Mouse (Mus musculus): Measurements from ENCODE around the gene Suox. TPM values are rescaled to one million over a fixed set of nuclear protein-coding genes. Genes with fewer than 3 reads are reported as not detected.
A peak's percentile ranks its signal among the peaks of the same experiment; 100 is the strongest.

The Suox gene
- polyA plus RNA-seq, 1 experiment from 2014 or later, result 15.6 TPM

DNA sequence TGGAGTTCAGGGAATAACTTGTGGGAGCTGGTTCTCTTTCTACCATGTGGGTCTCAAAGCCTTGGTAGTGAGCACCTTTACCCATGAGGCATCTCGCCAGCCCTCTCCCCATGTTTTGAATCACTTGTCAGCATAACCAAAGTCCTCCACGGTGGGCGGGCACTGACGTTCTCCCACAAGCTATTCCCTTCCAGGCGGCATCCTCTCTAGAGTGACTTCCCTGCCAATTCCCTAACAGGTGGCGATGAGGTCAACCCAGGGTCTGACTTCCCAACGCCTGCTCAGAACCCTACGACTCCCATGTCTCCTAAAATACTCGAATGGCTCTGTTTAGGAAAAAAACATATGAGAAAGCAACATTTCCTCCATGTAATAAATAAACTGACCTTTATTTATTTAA is 16.0 kb downstream of the Suox start:
- no peak overlapping the region for H3K4me2 ChIP-seq (replicated peaks)
- no peaks in the 10 kb centered on the region for H3K36me3 ChIP-seq
- no peak for ATAC-seq (ENCODE audit: low FRiP score, low read depth)
- no peak overlapping the region for H3K4me3 ChIP-seq
- no peaks in the 10 kb centered on the region for H3K9me3 ChIP-seq
- H3K27ac ChIP-seq, result no peak overlapping the region
- WGBS, result 69% methylated on average over 9 of the region's 9 CpGs
- H3K4me1 ChIP-seq, result no peaks in the 10 kb centered on the region
- no peaks in the 10 kb centered on the region for H3K27me3 ChIP-seq (replicated peaks)
- H3K9ac ChIP-seq, result no peak overlapping the region

DNA sequence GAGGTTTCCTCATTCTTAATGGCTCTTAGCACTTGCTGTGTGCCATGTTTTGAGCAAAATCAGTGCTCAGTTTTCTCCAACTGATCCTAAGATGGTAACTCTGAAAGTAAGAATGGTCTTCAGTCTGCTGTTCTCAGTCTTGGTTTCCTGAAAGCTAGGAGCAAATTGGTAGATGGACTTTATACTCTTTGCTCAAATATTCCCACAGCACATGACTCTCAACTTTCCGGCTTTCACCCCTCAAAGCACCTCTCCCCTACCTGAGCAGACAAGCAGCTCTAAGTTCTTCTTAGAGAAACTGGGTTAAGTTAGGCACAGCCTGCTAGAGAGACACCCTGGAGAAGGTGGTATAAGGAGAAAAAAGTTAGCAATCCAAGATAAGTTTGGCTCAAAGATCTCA is 17.1 kb downstream of the Suox start:
- no peak for ATAC-seq (ENCODE audit: low FRiP score, low read depth)
- Histone ChIP-seq H3K27me3 (replicated peaks) (no peaks in the 10 kb centered on the region), H3K27ac (no peak overlapping the region), H3K4me2 (replicated peaks) (no peak overlapping the region), H3K4me3 (no peak overlapping the region), H3K4me1 (no peaks in the 10 kb centered on the region), H3K9ac (no peak overlapping the region), H3K9me3 (no peaks in the 10 kb centered on the region), H3K36me3 (no peaks in the 10 kb centered on the region)
- WGBS, result 93% methylated on average over 1 of the region's 1 CpGs

DNA sequence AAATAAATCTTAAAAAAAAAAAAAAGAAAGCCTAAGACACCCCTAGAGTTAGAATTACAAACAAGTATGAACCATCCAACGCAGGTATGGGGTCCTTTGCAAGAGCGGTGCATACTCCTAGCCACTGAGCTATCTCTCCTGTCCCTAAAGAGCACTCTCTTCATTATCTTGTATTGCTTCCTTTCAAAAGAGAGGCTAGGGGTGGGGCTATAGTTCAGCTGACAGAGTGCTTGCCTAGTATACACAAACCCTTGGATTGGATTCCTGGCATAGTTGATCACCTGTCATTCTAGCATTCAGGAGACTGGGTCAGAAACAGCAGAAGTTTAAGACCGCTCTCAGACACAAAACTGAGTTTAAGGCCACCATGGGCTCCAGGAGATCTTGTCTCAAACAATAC is 18.6 kb downstream of the Suox start:
- Histone ChIP-seq H3K27ac (no peak overlapping the region), H3K9me3 (no peaks in the 10 kb centered on the region), H3K4me2 (replicated peaks) (no peak overlapping the region), H3K27me3 (replicated peaks) (no peaks in the 10 kb centered on the region), H3K4me1 (no peaks in the 10 kb centered on the region), H3K36me3 (no peaks in the 10 kb centered on the region), H3K4me3 (no peak overlapping the region), H3K9ac (no peak overlapping the region)
- 90% methylated on average over 3 of the region's 3 CpGs for WGBS
- no peak for ATAC-seq (ENCODE audit: low FRiP score, low read depth)

DNA sequence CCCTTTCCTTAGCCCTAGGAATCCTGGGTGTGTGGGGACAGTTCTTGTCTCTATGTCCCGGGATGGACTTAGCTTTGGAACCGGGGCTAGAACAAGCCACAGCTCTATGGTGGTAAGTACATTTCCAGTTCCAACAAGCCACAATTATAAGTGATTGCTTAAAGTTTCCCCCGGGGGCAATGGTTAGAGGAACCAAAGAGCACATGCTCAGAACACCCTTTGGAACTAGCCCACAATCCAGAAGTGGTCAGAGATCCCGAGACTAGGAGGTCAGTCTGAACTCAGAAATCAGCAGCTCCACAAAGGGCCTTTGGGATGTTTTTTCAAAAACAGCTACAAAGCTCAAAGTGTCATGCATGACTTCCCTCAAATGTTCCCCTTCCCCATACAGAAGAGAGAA is 20.0 kb downstream of the Suox start:
- H3K4me3 ChIP-seq, result no peak overlapping the region
- H3K27me3 ChIP-seq (replicated peaks), result no peaks in the 10 kb centered on the region
- 74% methylated on average over 4 of the region's 4 CpGs for WGBS
- H3K4me1 ChIP-seq, result no peaks in the 10 kb centered on the region
- H3K27ac ChIP-seq, result no peak overlapping the region
- no peak overlapping the region for H3K4me2 ChIP-seq (replicated peaks)
- ATAC-seq (ENCODE audit: low FRiP score, low read depth), result no peak
- no peaks in the 10 kb centered on the region for H3K36me3 ChIP-seq
- no peaks in the 10 kb centered on the region for H3K9me3 ChIP-seq
- H3K9ac ChIP-seq, result no peak overlapping the region

DNA sequence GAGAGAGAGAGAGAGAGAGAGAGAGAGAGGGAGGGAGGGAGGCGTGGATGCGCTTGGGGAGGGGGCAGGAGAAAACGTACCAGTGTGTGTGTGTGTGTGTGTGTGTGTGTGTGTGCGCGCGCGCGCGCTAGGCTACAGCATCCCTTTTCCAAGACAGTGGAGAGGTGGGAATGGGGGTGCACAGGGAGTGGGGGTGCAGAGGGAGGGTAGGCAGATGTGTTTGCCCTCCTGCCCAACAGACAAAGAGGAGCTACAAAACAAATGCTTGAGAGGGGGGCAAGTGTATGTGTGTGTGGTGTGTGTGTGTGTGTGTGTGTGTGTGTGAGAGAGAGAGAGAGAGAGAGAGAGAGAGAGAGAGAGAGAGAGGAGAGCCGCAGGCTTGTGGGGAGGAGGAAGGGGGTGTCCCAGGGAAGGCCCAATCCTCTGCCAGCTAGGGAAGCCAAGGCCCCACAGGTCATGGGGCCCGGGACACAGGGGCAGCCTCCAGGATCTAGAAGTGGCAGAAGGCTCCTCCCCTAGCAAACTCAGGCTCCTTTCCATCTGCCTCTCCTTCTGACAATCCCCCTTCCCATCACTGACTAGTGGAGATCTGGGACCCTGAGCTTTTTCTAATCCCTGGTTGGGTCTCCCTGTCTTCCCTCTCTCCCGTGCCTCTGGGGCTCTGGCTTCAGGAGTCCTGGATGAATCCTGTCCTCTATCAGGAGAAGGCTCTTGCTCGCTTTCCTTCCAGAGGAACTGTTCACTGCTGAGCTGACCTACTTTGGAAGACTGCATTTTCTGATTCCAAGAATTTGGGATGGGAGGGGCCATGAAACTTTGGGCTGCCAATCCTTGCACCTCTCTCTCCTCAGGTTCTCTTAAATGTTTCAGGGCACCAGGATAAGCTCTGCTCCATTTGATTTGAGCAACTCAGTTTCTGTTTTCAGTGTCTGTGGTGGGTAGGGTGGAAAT is 27.5 kb downstream of the Suox start:
- no peaks in the 10 kb centered on the region for H3K27me3 ChIP-seq (replicated peaks)
- peak; percentile 79 for ATAC-seq (ENCODE audit: low FRiP score, low read depth)
- H3K27ac ChIP-seq, result peak overlapping the region; percentile 62; the same call in 1 of the 2 replicates
- peaks cover 3% of the 10 kb centered on the region; the same call in 1 of the 2 replicates for H3K36me3 ChIP-seq
- H3K9me3 ChIP-seq, result no peaks in the 10 kb centered on the region
- 11% methylated on average over 12 of the region's 13 CpGs for WGBS
- H3K4me2 ChIP-seq (replicated peaks), result peak overlapping the region; percentile 74
- H3K4me3 ChIP-seq, result peak overlapping the region; percentile 48
- peaks cover 26% of the 10 kb centered on the region for H3K4me1 ChIP-seq
- peak overlapping the region; percentile 71 for H3K9ac ChIP-seq

DNA sequence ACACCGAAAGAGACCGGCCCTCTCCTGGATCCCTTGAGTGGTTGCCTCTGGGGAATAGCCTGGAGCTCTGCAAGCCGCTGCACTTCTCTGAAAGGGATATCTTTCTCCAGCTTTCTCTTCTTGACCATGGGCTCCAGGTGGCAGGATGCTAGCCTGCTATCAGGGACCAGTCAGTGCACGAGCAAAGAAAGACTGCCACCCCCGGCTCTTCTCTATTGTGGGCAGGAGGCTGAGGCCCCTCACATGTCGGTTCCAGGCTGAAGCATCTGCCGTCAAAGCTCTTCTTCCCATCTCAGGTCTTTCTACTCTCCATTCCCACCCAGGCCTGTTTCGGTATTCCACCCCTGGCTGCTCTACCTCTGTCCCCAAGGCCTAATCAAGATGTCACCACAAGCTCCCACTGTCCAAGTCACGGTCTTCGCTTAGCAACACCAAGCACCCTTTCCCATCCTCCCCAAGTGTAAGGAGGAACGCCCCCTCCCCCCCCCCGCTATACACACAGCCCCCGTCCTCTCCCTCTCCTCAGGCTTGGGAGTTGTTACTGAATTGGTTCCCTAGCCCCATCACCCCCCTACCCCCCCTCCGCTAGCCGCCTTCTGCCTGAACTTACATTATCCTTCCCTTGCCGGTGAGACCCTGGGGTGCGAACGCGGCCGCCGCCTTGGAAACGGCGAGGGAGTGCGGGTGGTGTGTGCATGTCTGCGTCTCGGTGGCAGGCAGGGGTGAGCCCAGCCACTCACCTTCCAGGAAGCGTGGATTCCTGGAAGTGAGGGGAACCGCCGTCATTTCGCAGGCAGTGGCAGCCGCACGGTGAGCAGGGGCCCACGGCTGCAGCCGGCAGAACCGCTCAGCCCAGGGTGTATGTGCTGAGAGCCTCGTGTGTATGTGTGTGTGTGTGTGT is 28.5 kb downstream of the Suox start, which contains the start of gene Ikzf4:
Gene Ikzf4 (minus strand): TSS at position 881 of the 901 bp plus-strand sequence.
- Histone ChIP-seq H3K4me2 (replicated peaks) (peak within 1 kb of the TSS; percentile 74), H3K27me3 (replicated peaks) (no peaks in the 10 kb centered on the region), H3K36me3 (peaks cover 13% of the 10 kb centered on the region), H3K27ac (peak within 1 kb of the TSS; percentile 62), H3K9me3 (no peaks in the 10 kb centered on the region), H3K4me3 (peak within 1 kb of the TSS; percentile 48), H3K4me1 (peaks cover 26% of the 10 kb centered on the region), H3K9ac (peak within 1 kb of the TSS; percentile 71)
- 3% methylated on average over 36 of the region's 36 CpGs for WGBS
- ATAC-seq (ENCODE audit: low FRiP score, low read depth), result peak; percentile 86

DNA sequence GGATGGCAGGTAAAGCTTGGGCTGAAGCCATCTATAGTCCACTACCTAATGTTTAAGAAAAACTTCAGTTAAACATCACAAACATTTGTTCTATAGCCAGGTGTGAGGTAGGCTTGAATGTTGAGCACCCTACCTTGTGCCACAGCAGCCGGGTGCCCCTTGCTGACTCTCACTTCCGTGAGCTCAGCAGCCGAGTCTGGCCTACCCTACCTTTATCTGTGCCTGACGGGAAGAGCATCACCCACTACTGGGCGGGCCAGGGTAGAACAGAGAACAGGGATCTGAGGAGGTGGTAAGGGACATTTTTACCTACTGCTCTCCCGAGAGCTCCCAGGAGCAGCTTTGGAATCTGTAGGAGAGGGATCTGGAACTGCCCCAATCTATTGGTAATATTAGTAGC is 31.1 kb downstream of the Suox start:
- WGBS, result 86% methylated on average over 6 of the region's 6 CpGs
- Histone ChIP-seq H3K4me1 (peaks cover 26% of the 10 kb centered on the region), H3K36me3 (peaks cover 27% of the 10 kb centered on the region), H3K27ac (no peak overlapping the region), H3K27me3 (replicated peaks) (no peaks in the 10 kb centered on the region), H3K4me3 (no peak overlapping the region), H3K9ac (no peak overlapping the region), H3K4me2 (replicated peaks) (no peak overlapping the region), H3K9me3 (no peaks in the 10 kb centered on the region)
- no peak for ATAC-seq (ENCODE audit: low FRiP score, low read depth)

DNA sequence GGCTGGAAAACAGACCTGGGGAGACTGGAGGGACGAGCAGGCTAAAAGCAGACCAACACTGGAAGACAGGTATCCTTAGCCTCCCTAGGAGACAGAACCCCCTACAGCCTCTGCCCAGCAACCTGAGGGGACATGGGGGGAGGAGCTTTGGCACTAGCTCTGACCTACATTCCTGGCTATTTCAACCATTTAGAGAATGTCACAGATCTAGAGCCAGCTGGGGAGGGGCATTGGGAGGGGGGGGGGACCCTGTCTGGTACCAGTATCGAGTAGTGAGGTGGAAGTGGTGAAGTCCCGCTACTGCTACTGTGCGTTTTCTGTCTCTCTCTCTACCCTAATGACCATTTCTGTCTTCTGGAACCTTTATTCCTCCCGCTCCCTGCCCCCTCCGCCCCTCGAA is 32.0 kb downstream of the Suox start:
- ATAC-seq (ENCODE audit: low FRiP score, low read depth), result no peak
- WGBS, result 82% methylated on average over 7 of the region's 7 CpGs

DNA sequence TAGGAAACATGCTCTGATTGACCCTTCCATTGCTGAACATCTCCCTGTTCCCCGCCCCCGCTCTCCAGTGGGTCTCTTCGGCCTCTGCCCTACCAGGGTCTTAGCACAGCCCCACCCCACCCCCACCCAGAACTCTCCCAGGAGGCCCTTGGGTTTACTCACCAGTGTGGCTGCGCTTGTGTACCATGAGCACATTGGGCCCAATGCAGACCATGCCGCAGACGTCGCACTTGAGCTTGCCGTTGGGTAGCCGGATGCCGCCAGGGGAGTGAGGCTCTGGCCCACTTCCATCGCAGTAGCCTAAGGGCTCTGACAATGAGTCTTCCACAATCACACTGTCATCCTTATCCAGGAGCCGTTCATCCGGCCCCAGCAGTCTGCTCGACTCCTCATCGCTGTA is 33.0 kb downstream of the Suox start:
- no peak overlapping the region for H3K9ac ChIP-seq
- H3K4me3 ChIP-seq, result no peak overlapping the region
- no peak overlapping the region for H3K27ac ChIP-seq
- no peak overlapping the region for H3K4me2 ChIP-seq (replicated peaks)
- no peaks in the 10 kb centered on the region for H3K27me3 ChIP-seq (replicated peaks)
- H3K36me3 ChIP-seq, result peaks cover 33% of the 10 kb centered on the region
- ATAC-seq (ENCODE audit: low FRiP score, low read depth), result no peak
- H3K4me1 ChIP-seq, result peaks cover 28% of the 10 kb centered on the region
- no peaks in the 10 kb centered on the region for H3K9me3 ChIP-seq
- WGBS, result 93% methylated on average over 15 of the region's 15 CpGs

More for the DNA sequence above, 32.0 kb downstream of the Suox start:
- Histone ChIP-seq H3K4me1 (peaks cover 30% of the 10 kb centered on the region), H3K9me3 (no peaks in the 10 kb centered on the region), H3K4me3 (no peak overlapping the region), H3K27ac (no peak overlapping the region), H3K27me3 (replicated peaks) (no peaks in the 10 kb centered on the region), H3K4me2 (replicated peaks) (no peak overlapping the region), H3K36me3 (peaks cover 27% of the 10 kb centered on the region), H3K9ac (no peak overlapping the region)

DNA sequence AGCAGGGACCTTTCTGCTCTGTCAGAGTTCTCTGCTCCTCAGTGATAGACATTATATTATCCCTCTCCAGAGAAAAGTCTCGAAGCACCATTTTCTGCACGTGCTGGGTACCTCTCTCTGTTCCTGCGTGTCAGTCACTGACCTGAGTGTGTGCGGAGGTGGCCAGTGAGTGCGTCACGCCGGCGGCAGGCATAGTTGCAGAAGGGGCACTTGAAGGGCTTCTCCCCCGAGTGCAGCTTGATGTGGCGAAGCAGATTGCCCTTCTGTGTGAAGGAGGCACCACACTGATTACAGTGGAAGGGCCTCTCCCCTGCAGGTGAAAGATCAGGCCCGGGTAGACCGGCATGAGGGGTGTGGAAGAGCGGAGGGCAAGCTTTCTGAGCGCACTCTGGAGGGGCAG is 33.9 kb downstream of the Suox start:
- Histone ChIP-seq H3K36me3 (peaks cover 40% of the 10 kb centered on the region), H3K4me1 (peaks cover 26% of the 10 kb centered on the region), H3K9me3 (no peaks in the 10 kb centered on the region), H3K4me3 (no peak overlapping the region), H3K27me3 (replicated peaks) (no peaks in the 10 kb centered on the region), H3K9ac (no peak overlapping the region), H3K27ac (no peak overlapping the region), H3K4me2 (replicated peaks) (no peak overlapping the region)
- no peak for ATAC-seq (ENCODE audit: low FRiP score, low read depth)
- WGBS, result 87% methylated on average over 14 of the region's 14 CpGs

DNA sequence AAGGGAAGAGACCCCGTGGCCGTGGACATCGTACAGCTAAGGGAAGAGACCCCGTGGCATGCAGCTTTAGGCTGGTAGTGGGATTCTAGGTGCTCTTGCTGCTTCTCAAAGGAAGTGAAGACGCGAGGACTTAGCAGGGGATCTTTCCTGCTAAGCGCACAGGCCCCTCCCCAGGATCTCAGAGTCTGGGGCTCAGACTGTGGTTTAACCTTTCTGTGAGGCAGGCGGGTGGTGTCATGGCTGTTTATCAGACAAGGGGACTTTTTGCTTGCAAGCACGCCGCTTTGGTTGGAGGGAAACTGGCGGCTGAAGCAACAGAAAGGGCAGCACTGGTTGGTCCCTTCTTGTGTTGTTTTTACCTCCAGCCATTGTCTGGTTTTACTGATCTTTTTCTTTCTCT is 36.9 kb downstream of the Suox start:
- Histone ChIP-seq H3K36me3 (peaks cover 51% of the 10 kb centered on the region), H3K4me3 (no peak overlapping the region), H3K27me3 (replicated peaks) (no peaks in the 10 kb centered on the region), H3K9ac (peak overlapping the region; percentile 29; the same call in 1 of the 2 replicates), H3K4me1 (peaks cover 14% of the 10 kb centered on the region; the same call in 1 of the 2 replicates), H3K4me2 (replicated peaks) (peak overlapping the region; percentile 45), H3K27ac (no peak overlapping the region), H3K9me3 (no peaks in the 10 kb centered on the region)
- ATAC-seq (ENCODE audit: low FRiP score, low read depth), result no peak
- WGBS, result 9% methylated on average over 11 of the region's 11 CpGs

DNA sequence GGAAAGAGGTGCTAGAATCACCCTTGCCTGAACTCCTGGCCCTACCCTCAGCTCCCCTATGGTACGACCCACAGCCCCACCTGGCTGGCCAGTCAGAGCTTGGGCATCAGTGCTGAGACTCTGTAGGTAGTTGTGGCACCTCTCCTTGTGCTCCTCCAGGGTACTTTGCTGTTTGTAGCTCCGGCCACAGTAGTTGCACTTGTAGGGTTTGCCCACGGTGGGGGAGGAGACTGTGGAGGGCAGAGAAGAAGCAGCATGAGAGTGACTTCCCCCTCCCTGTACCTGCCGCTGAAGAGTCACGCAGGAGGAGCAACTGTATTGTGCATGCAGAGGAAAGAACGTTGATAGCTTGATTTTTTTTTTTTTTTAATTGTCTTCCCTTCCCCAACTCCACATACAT is 37.3 kb downstream of the Suox start:
- H3K36me3 ChIP-seq, result peaks cover 51% of the 10 kb centered on the region
- H3K27me3 ChIP-seq (replicated peaks), result no peaks in the 10 kb centered on the region
- peak overlapping the region; percentile 45 for H3K4me2 ChIP-seq (replicated peaks)
- no peaks in the 10 kb centered on the region for H3K9me3 ChIP-seq
- H3K9ac ChIP-seq, result peak overlapping the region; percentile 29; the same call in 1 of the 2 replicates
- peaks cover 14% of the 10 kb centered on the region; the same call in 1 of the 2 replicates for H3K4me1 ChIP-seq
- no peak overlapping the region for H3K4me3 ChIP-seq
- 0 out of 2 replicates have a peak, but pooled peaks have one; percentile 9 for ATAC-seq (ENCODE audit: low FRiP score, low read depth)
- 41% methylated on average over 6 of the region's 6 CpGs for WGBS
- no peak overlapping the region for H3K27ac ChIP-seq

Data from neural tube, embryonic 12.5 days (tissue).